Mouse (Mus musculus): Measurements from ENCODE around the gene Gpn3.
"Not testable (repeated sequence)": the region's sequence is repeated elsewhere in the genome, so short reads cannot be mapped to it uniquely, and the experiment has no call there.

Gene Gpn3

GRCm38 (mm10) chr5:122390671-122391070, 19.0 kb downstream of the Gpn3 start:
- no peak for DNase-seq (ENCODE audit: extremely low spot score)

GRCm38 (mm10) chr5:122391178-122391785, 19.6 kb downstream of the Gpn3 start:
- no peak for DNase-seq (ENCODE audit: extremely low spot score)

- DNase-seq (ENCODE audit: extremely low spot score) = peak; percentile 91
Measured at GRCm38 (mm10) chr5:122391786-122392180, 20.1 kb downstream of the Gpn3 start, which contains the start of gene Arpc3. Arpc3 (plus strand) TSS chr5:122391878.

GRCm38 (mm10) chr5:122392227-122393004, 20.7 kb downstream of the Gpn3 start:
- DNase-seq (ENCODE audit: extremely low spot score) = no peak

GRCm38 (mm10) chr5:122393887-122394286, 22.2 kb downstream of the Gpn3 start:
- DNase-seq (ENCODE audit: extremely low spot score) = peak; percentile 66

- DNase-seq (ENCODE audit: extremely low spot score) = no peak
Measured at GRCm38 (mm10) chr5:122396791-122397190, 25.1 kb downstream of the Gpn3 start.

- no peak for DNase-seq (ENCODE audit: extremely low spot score)
Measured at GRCm38 (mm10) chr5:122397495-122397894, 25.8 kb downstream of the Gpn3 start.

GRCm38 (mm10) chr5:122399871-122400270, 28.2 kb downstream of the Gpn3 start:
- no peak for DNase-seq (ENCODE audit: extremely low spot score)

GRCm38 (mm10) chr5:122400628-122401302, 29.1 kb downstream of the Gpn3 start:
- DNase-seq (ENCODE audit: extremely low spot score) = no peak

GRCm38 (mm10) chr5:122401303-122401640, 29.6 kb downstream of the Gpn3 start:
- DNase-seq (ENCODE audit: extremely low spot score) = peak; percentile 64

GRCm38 (mm10) chr5:122402160-122402559, 30.5 kb downstream of the Gpn3 start:
- DNase-seq (ENCODE audit: extremely low spot score) = no peak

GRCm38 (mm10) chr5:122402772-122403171, 31.1 kb downstream of the Gpn3 start:
- DNase-seq (ENCODE audit: extremely low spot score) = no peak

GRCm38 (mm10) chr5:122403362-122403761, 31.7 kb downstream of the Gpn3 start:
- no peak for DNase-seq (ENCODE audit: extremely low spot score)

- DNase-seq (ENCODE audit: extremely low spot score) = no peak
Measured at GRCm38 (mm10) chr5:122405537-122405936, 33.9 kb downstream of the Gpn3 start.

GRCm38 (mm10) chr5:122409692-122410645, 38.3 kb downstream of the Gpn3 start:
- DNase-seq (ENCODE audit: extremely low spot score) = no peak

GRCm38 (mm10) chr5:122411892-122412291, 40.2 kb downstream of the Gpn3 start:
- no peak for DNase-seq (ENCODE audit: extremely low spot score)

- DNase-seq (ENCODE audit: extremely low spot score) = no peak
Measured at GRCm38 (mm10) chr5:122412826-122413225, 41.1 kb downstream of the Gpn3 start.

- DNase-seq (ENCODE audit: extremely low spot score) = no peak
Measured at GRCm38 (mm10) chr5:122414351-122414750, 42.7 kb downstream of the Gpn3 start.

GRCm38 (mm10) chr5:122415465-122415864, 43.8 kb downstream of the Gpn3 start:
- DNase-seq (ENCODE audit: extremely low spot score) = no peak

- not testable (repeated sequence) for DNase-seq (ENCODE audit: extremely low spot score)
Measured at GRCm38 (mm10) chr5:122420676-122421075, 49.0 kb downstream of the Gpn3 start.

GRCm38 (mm10) chr5:122421271-122422068, 49.8 kb downstream of the Gpn3 start, which contains the start of gene Anapc7:
Anapc7 (plus strand) TSS chr5:122421693.
- no peak for DNase-seq (ENCODE audit: extremely low spot score)

Measured in embryo, embryonic 9.5 days (tissue).